Mouse (Mus musculus): Measurements from ENCODE around the gene Gpc6. TPM values are rescaled to one million over a fixed set of nuclear protein-coding genes. Genes with fewer than 3 reads are reported as not detected.

The Gpc6 gene
- polyA plus RNA-seq, 1 experiment from 2014 or later = 11.4 TPM

DNA sequence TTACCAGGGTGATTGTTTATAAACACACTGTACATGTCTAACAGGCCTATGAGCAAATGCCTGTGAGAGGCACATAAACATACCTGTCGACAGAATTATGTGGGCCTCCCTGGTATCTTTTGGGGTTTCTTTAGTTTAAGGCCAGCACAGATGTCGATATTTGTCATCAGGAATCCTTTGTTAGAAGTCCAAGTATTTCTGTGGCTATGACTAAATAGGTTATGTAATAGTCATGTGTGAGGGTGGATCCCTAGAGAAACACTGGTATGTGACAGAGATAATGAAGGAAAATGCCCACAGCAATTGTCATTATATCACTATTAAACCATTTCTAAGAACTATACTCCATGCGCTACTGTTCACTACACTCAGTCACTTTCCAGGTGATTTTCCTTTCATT, 358.5 kb downstream of the Gpc6 start:
- no peak for DNase-seq (ENCODE audit: low spot score)
- ATAC-seq (ENCODE audit: low FRiP score, low TSS enrichment) = no peak

DNA sequence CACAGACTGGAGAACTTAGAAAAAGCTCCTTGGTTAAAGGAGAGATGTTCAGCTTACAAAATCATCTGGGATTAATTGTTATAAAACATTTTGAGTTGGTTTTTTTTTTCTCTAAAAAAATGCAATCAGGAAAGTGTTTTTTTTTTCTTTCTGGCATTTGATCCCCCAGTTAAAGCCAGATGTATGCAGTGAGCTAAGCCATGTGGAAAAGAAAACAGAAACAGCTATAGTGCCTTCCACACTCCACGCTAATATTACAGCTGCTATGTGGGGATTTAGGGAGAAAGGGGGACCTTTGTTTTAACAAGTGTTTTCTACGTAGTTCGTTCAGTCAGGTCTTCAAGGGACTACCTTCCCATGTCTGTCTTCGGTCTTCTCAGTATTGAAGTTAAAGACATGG, 368.6 kb downstream of the Gpc6 start:
- Histone ChIP-seq H3K4me1 (replicated peaks; ENCODE audit: control insufficient read depth, insufficient read depth) (no peaks in the 10 kb centered on the region), H3K27ac (replicated peaks) (no peak overlapping the region), H3K4me2 (replicated peaks; ENCODE audit: low read depth) (no peak overlapping the region), H3K36me3 (ENCODE audit: control insufficient read depth, insufficient read depth, low read length) (no peaks in the 10 kb centered on the region), H3K27me3 (ENCODE audit: control insufficient read depth, insufficient read depth, low read length) (no peaks in the 10 kb centered on the region), H3K4me3 (ENCODE audit: low read depth, low read length) (no peak overlapping the region), H3K9me3 (ENCODE audit: control insufficient read depth, low read length) (no peaks in the 10 kb centered on the region), H3K9ac (ENCODE audit: low read length) (no peak overlapping the region)
- ATAC-seq (ENCODE audit: low FRiP score, low TSS enrichment) = no peak
- DNase-seq (ENCODE audit: low spot score) = no peak
- 87% methylated on average over 4 of the region's 4 CpGs for WGBS
- no peak for TF ChIP-seq EP300 (optimal IDR thresholded peaks at IDR 0.05)
- no peak for TF ChIP-seq CTCF (IDR thresholded peaks at IDR 0.05; ENCODE audit: low read depth)

More for the DNA sequence above, 358.5 kb downstream of the Gpc6 start:
- Histone ChIP-seq H3K4me3 (ENCODE audit: low read depth, low read length) (no peak overlapping the region), H3K27me3 (ENCODE audit: control insufficient read depth, insufficient read depth, low read length) (no peaks in the 10 kb centered on the region), H3K9ac (ENCODE audit: low read length) (no peak overlapping the region), H3K36me3 (ENCODE audit: control insufficient read depth, insufficient read depth, low read length) (no peaks in the 10 kb centered on the region), H3K9me3 (ENCODE audit: control insufficient read depth, low read length) (no peaks in the 10 kb centered on the region), H3K4me2 (replicated peaks; ENCODE audit: low read depth) (no peak overlapping the region), H3K4me1 (replicated peaks; ENCODE audit: control insufficient read depth, insufficient read depth) (no peaks in the 10 kb centered on the region), H3K27ac (replicated peaks) (no peak overlapping the region)
- WGBS = 90% methylated on average over 3 of the region's 3 CpGs
- no peak for TF ChIP-seq CTCF (IDR thresholded peaks at IDR 0.05; ENCODE audit: low read depth)
- TF ChIP-seq EP300 (optimal IDR thresholded peaks at IDR 0.05) = no peak

DNA sequence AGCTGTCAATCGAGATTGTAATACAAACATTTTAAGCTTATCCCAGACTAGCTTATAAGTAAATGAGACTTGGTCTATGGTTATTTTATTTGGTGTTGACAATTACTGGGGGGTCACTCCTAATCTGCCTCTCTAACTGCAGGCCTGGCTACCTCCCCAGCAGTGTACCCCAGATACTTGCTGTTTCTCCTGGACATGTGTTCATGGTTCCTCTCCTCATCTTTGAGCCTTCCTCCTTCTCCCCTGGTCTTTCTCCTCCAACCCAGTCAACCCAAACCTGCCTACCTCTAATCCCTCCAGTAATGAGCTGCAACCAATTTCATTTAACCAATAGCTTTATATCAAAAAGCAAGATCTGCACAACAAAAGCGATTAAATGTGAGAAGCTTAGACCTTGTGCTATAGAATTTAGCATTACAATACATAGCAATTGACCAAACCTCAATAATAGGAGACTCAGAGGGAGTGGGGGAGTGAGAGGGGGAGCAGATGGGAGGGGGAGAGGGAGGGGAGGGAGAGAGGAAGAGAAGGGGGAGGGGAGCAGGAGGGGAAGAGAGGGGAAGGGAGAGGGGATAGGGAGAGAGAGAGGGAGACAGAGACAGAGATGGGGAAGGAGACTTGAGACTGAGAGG, 371.2 kb downstream of the Gpc6 start:
- Histone ChIP-seq H3K27me3 (ENCODE audit: control insufficient read depth, insufficient read depth, low read length) (no peaks in the 10 kb centered on the region), H3K4me3 (ENCODE audit: low read depth, low read length) (no peak overlapping the region), H3K4me1 (replicated peaks; ENCODE audit: control insufficient read depth, insufficient read depth) (no peaks in the 10 kb centered on the region), H3K9ac (ENCODE audit: low read length) (no peak overlapping the region), H3K36me3 (ENCODE audit: control insufficient read depth, insufficient read depth, low read length) (no peaks in the 10 kb centered on the region), H3K9me3 (ENCODE audit: control insufficient read depth, low read length) (no peaks in the 10 kb centered on the region), H3K4me2 (replicated peaks; ENCODE audit: low read depth) (no peak overlapping the region), H3K27ac (replicated peaks) (no peak overlapping the region)
- DNase-seq (ENCODE audit: low spot score) = no peak
- TF ChIP-seq CTCF (IDR thresholded peaks at IDR 0.05; ENCODE audit: low read depth) (no peak), EP300 (optimal IDR thresholded peaks at IDR 0.05) (no peak)
- no peak for ATAC-seq (ENCODE audit: low FRiP score, low TSS enrichment)
- 84% methylated on average over 2 of the region's 2 CpGs for WGBS

DNA sequence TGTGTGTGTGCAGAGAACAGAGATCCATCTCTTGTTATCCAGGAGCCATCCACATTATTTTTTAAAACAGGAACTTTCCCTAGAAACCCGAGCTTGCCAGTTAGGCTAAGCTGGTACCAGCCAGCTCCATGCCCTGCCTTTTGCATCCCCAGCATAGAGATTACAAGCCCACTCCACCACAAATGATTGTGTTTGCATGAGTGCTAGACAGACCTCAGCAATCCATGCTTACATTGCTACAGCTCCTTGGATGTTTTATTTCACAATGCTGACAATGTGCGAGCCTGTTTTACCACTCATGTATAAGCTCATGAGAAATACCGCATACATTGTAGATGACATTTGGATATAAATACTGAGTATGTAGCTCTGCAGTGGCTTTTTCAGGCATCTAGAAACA, 375.9 kb downstream of the Gpc6 start:
- DNase-seq (ENCODE audit: low spot score) (no peak), ATAC-seq (ENCODE audit: low FRiP score, low TSS enrichment) (no peak)
- H3K9me3 ChIP-seq (ENCODE audit: control insufficient read depth, low read length) = no peaks in the 10 kb centered on the region
- H3K4me3 ChIP-seq (ENCODE audit: low read depth, low read length) = no peak overlapping the region
- H3K4me2 ChIP-seq (replicated peaks; ENCODE audit: low read depth) = no peak overlapping the region
- H3K27ac ChIP-seq (replicated peaks) = no peak overlapping the region
- no peaks in the 10 kb centered on the region for H3K36me3 ChIP-seq (ENCODE audit: control insufficient read depth, insufficient read depth, low read length)
- WGBS = 58% methylated on average over 3 of the region's 3 CpGs
- no peak overlapping the region for H3K9ac ChIP-seq (ENCODE audit: low read length)
- H3K27me3 ChIP-seq (ENCODE audit: control insufficient read depth, insufficient read depth, low read length) = no peaks in the 10 kb centered on the region
- no peaks in the 10 kb centered on the region for H3K4me1 ChIP-seq (replicated peaks; ENCODE audit: control insufficient read depth, insufficient read depth)
- TF ChIP-seq CTCF (IDR thresholded peaks at IDR 0.05; ENCODE audit: low read depth) (no peak), EP300 (optimal IDR thresholded peaks at IDR 0.05) (no peak)

DNA sequence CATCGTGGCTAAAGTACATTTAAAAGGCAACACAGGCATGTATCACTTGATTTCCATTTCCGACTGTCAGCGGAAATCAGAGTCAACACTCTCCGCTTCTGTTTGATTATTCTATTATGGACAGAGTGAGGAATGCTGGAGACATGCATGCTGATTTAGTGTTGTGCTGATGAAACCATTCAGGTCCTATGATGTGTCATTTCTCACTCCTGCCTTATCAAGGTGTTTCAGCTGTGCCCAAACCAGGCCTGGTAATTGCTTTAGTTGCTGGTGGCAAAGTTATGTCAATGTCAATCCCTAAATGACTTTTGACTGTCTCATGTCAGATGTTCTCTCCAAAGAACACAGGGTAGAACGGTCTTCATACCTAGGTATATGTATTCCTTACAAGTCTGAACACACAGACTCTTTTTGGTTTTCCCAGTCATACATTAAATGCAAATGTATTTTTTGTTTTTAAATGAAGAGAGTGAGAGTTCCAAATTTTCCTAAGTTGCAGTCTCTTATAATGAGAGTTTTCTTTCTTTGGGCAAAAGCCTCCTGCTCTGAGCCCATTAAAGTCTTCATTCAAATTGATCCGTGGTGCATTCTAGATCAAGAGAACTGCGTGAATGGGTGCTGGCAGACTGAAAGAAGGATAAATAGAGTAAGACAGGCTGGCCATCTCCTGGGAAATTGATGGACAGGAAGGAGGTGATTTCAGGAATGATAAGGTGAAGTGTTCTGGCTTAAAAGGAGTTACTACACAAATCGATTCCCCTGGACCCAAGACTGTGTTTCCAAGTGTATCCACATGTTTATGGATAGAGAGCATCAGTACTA, 379.0 kb downstream of the Gpc6 start:
- TF ChIP-seq CTCF (IDR thresholded peaks at IDR 0.05; ENCODE audit: low read depth) (no peak), EP300 (optimal IDR thresholded peaks at IDR 0.05) (no peak)
- Histone ChIP-seq H3K4me2 (replicated peaks; ENCODE audit: low read depth) (no peak overlapping the region), H3K4me3 (ENCODE audit: low read depth, low read length) (no peak overlapping the region), H3K27ac (replicated peaks) (no peak overlapping the region), H3K27me3 (ENCODE audit: control insufficient read depth, insufficient read depth, low read length) (no peaks in the 10 kb centered on the region), H3K9me3 (ENCODE audit: control insufficient read depth, low read length) (no peaks in the 10 kb centered on the region), H3K4me1 (replicated peaks; ENCODE audit: control insufficient read depth, insufficient read depth) (no peaks in the 10 kb centered on the region), H3K36me3 (ENCODE audit: control insufficient read depth, insufficient read depth, low read length) (no peaks in the 10 kb centered on the region), H3K9ac (ENCODE audit: low read length) (no peak overlapping the region)
- ATAC-seq (ENCODE audit: low FRiP score, low TSS enrichment) (no peak), DNase-seq (ENCODE audit: low spot score) (no peak)
- WGBS = 79% methylated on average over 8 of the region's 8 CpGs

- no peaks in the 10 kb centered on the region for H3K4me1 ChIP-seq (replicated peaks; ENCODE audit: control insufficient read depth, insufficient read depth)
- H3K4me2 ChIP-seq (replicated peaks; ENCODE audit: low read depth) = no peak overlapping the region
- H3K9me3 ChIP-seq (ENCODE audit: control insufficient read depth, low read length) = no peaks in the 10 kb centered on the region
- H3K9ac ChIP-seq (ENCODE audit: low read length) = no peak overlapping the region
- WGBS = 59% methylated on average over 2 of the region's 2 CpGs
- H3K27me3 ChIP-seq (ENCODE audit: control insufficient read depth, insufficient read depth, low read length) = no peaks in the 10 kb centered on the region
- no peak for DNase-seq (ENCODE audit: low spot score)
- no peak overlapping the region for H3K27ac ChIP-seq (replicated peaks)
- ATAC-seq (ENCODE audit: low FRiP score, low TSS enrichment) = no peak
- H3K4me3 ChIP-seq (ENCODE audit: low read depth, low read length) = no peak overlapping the region
- TF ChIP-seq EP300 (optimal IDR thresholded peaks at IDR 0.05) = no peak
- no peak for TF ChIP-seq CTCF (IDR thresholded peaks at IDR 0.05; ENCODE audit: low read depth)
- no peaks in the 10 kb centered on the region for H3K36me3 ChIP-seq (ENCODE audit: control insufficient read depth, insufficient read depth, low read length)
Measured at GRCm38 (mm10) chr14:117304723-117305010, 379.6 kb downstream of the Gpc6 start.

All from stomach, postnatal 0 days (tissue).